16 mouse cellular contexts compared by ENCODE assay signal in the genomic region with DNA sequence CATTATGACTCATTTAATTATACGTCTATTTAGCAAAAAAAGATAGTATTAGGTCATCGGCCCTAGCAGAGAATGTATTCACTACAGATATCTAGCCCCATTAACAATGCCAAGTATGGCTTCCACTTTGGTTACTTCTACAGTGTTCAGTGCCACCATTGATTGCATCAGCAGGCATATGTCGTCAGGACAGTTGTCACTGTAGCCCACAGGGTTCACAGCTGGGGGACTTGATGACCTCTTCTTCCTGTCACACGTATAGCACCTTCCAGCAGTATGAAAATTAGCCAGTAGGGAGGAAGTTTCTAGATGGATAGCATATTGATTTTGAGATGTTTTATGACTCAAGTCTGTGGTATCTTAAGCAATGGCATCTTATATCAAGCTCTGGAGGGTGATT.
"Had no signal": no experiment of that assay in that cellular context is flagged by ENCODE, and none has a peak within 500 bp of the region (broad histone marks: within the 10 kb centered on the region; RNA-seq: fewer than 3 reads in every experiment).

No protein-coding gene starts in this region.

- H3K4me1 ChIP-seq: midbrain, embryonic 12.5 days; midbrain, embryonic 15.5 days; neural tube, embryonic 13.5 days had no signal

- ATAC-seq: midbrain, embryonic 15.5 days had no signal

- H3K9ac ChIP-seq: kidney, embryonic 15.5 days; liver, embryonic 13.5 days; midbrain, embryonic 12.5 days; midbrain, embryonic 15.5 days; neural tube, embryonic 13.5 days; stomach, embryonic 15.5 days had no signal

- H3K4me3 ChIP-seq: kidney, embryonic 15.5 days; liver, embryonic 13.5 days; midbrain, embryonic 12.5 days; midbrain, embryonic 15.5 days; neural tube, embryonic 13.5 days; stomach, embryonic 15.5 days had no signal

- H3K27me3 ChIP-seq: kidney, embryonic 15.5 days; liver, embryonic 13.5 days; midbrain, embryonic 12.5 days; midbrain, embryonic 15.5 days; neural tube, embryonic 13.5 days; stomach, embryonic 15.5 days had no signal

- H3K4me2 ChIP-seq: kidney, embryonic 15.5 days; liver, embryonic 13.5 days; midbrain, embryonic 12.5 days; midbrain, embryonic 15.5 days; neural tube, embryonic 13.5 days; stomach, embryonic 15.5 days had no signal

- DNase-seq: kidney, adult 2 months; kidney, postnatal 10 days; kidney, postnatal 36 days; liver, embryonic 13.5 days; lung, adult 2 months; lung, postnatal 14 days; lung, postnatal 4 days; retina, postnatal 1 day; right cerebral cortex, postnatal 25 days; spleen, adult 18-20 months; thymus, postnatal 25 days had no signal

- H3K27ac ChIP-seq: kidney, embryonic 15.5 days; liver, embryonic 13.5 days; midbrain, embryonic 12.5 days; midbrain, embryonic 15.5 days; neural tube, embryonic 13.5 days; stomach, embryonic 15.5 days had no signal

- H3K9me3 ChIP-seq: kidney, embryonic 15.5 days; liver, embryonic 13.5 days; midbrain, embryonic 12.5 days; midbrain, embryonic 15.5 days; neural tube, embryonic 13.5 days; stomach, embryonic 15.5 days had no signal

- H3K36me3 ChIP-seq: kidney, embryonic 15.5 days; liver, embryonic 13.5 days; midbrain, embryonic 12.5 days; midbrain, embryonic 15.5 days; neural tube, embryonic 13.5 days; stomach, embryonic 15.5 days had no signal
